Mouse (Mus musculus) midbrain, postnatal 0 days (tissue): ENCODE measurements around the gene Ttc12. TPM values are rescaled to one million over a fixed set of nuclear protein-coding genes. Genes with fewer than 3 reads are reported as not detected.
A peak's percentile ranks its signal among the peaks of the same experiment; 100 is the strongest.

Experiments
- ATAC-seq: fragments of 200-750 bp; cut with Nextera tagmentation; 2 replicates; pipeline ENCODE4 v1.8.0; 2017; ENCODE audit warnings: moderate number of reproducible peaks, mild to moderate bottlenecking, moderate TSS enrichment, moderate library complexity; ENCODE audit not compliant: low FRiP score
- DNase-seq: peaks from one replicate; pipeline ENCODE4 v3.0.0-alpha.2; 2015; ENCODE audit warnings: low spot score
- H3K27ac ChIP-seq: fragments of 300-500 bp; sonication (generic); 2 replicates; pipeline ENCODE4 v1.5.1; 2014; ENCODE audit warnings: low read depth, mild to moderate bottlenecking, low read length, mixed read lengths
- H3K27me3 ChIP-seq: fragments of 300-500 bp; sonication (generic); 2 replicates; pipeline ENCODE4 v1.6.1; 2014; ENCODE audit warnings: low read length, control low read depth, mixed read lengths; ENCODE audit not compliant: insufficient read depth
- H3K36me3 ChIP-seq: fragments of 300-500 bp; sonication (generic); 2 replicates; pipeline ENCODE4 v1.6.1; 2014; ENCODE audit warnings: low read length, control low read depth, mixed read lengths; ENCODE audit not compliant: insufficient read depth
- H3K4me1 ChIP-seq: fragments of 300-500 bp; sonication (generic); 2 replicates; pipeline ENCODE4 v1.6.1; 2014; ENCODE audit warnings: mild to moderate bottlenecking, control low read depth, antibody characterized with exemption, low read length, mixed read lengths; ENCODE audit not compliant: insufficient read depth
- H3K4me2 ChIP-seq: fragments of 300-500 bp; sonication (generic); 2 replicates; pipeline ENCODE4 v1.6.1; 2014; ENCODE audit warnings: low read depth, mild to moderate bottlenecking, low read length, mixed read lengths; ENCODE audit not compliant: poor library complexity, severe bottlenecking
- H3K4me3 ChIP-seq: fragments of 300-500 bp; sonication (generic); 2 replicates; pipeline ENCODE4 v1.5.1; 2014; ENCODE audit warnings: low read depth, mild to moderate bottlenecking, low read length, moderate library complexity
- H3K9ac ChIP-seq: fragments of 300-500 bp; sonication (generic); replicated peaks from 2 replicates; pipeline ENCODE4 v1.6.1; 2014; ENCODE audit warnings: mild to moderate bottlenecking, low read length, moderate library complexity, mixed read lengths; ENCODE audit not compliant: poor library complexity, severe bottlenecking
- H3K9me3 ChIP-seq: fragments of 300-500 bp; sonication (generic); 2 replicates; pipeline ENCODE4 v1.6.1; 2016; ENCODE audit warnings: low read length, control low read depth
- CTCF ChIP-seq: IDR thresholded peaks from 2 replicates; pipeline ENCODE4 v1.5.1; 2016; ENCODE audit warnings: antibody characterized with exemption, mild to moderate bottlenecking
- WGBS: fragments of 180-500 bp; shearing (Covaris S2); extraction: QIAGEN DNeasy Blood & Tissue Kit; methylation state at CpG from one replicate; pipeline ENCODE4 v1.1.7; 2014; 5-methylcytosine and 5-hydroxymethylcytosine counted together
- polyA plus RNA-seq: library from polyadenylated mRNA; unstranded; fragments of >200 nt; fragmentation: Nextera tagmentation; extraction: Ambion mirVana; gene quantifications from 2 replicates; pipeline ENCODE4 v1.2.1, GENCODE M21; 2015
- total RNA-seq: library from RNA; depleted of rRNA; stranded (reverse); fragments of >200 nt; gene quantifications from 2 replicates; pipeline ENCODE4 v1.2.3, GENCODE M21; 2014; rRNA removed

Ttc12 gene
- total RNA-seq: 1.8 and 2.0 TPM in 2 replicates
- polyA plus RNA-seq: 1.3 and 2.1 TPM in 2 replicates

- ATAC-seq (peak; percentile 73), DNase-seq (peak; percentile 71)
- no peaks in the 10 kb centered on the region; the same call in 1 of the 2 replicates for H3K27me3 ChIP-seq
- H3K4me1 ChIP-seq: peaks cover 4% of the 10 kb centered on the region; the same call in 1 of the 2 replicates
- WGBS: under 1% methylated on average over 18 of the region's 18 CpGs
- peak within 1 kb of the TSS; percentile 70 for H3K4me2 ChIP-seq
- peak within 1 kb of the TSS; percentile 41 for H3K4me3 ChIP-seq
- TF ChIP-seq CTCF: no peak
- no peaks in the 10 kb centered on the region for H3K9me3 ChIP-seq
- no peak within 1 kb of the TSS for H3K27ac ChIP-seq
- H3K9ac ChIP-seq: no peak within 1 kb of the TSS; the same call in 1 of the 2 replicates
- no peaks in the 10 kb centered on the region for H3K36me3 ChIP-seq
Observed at GRCm38 (mm10) chr9:49485892-49486311, at the start of gene Ttc12. TSS of gene Ttc12 (minus strand) at chr9:49486225.

GRCm38 (mm10) chr9:49534958-49535357 lies 48.9 kb upstream of the Ttc12 start:
- Histone ChIP-seq H3K27ac (no peak overlapping the region), H3K4me1 (no peaks in the 10 kb centered on the region), H3K9me3 (no peaks in the 10 kb centered on the region), H3K4me3 (no peak overlapping the region), H3K27me3 (no peaks in the 10 kb centered on the region), H3K4me2 (no peak overlapping the region), H3K36me3 (peaks cover 16% of the 10 kb centered on the region; the same call in 1 of the 2 replicates), H3K9ac (no peak overlapping the region)
- 45% methylated on average over 4 of the region's 4 CpGs for WGBS
- DNase-seq: peak; percentile 40
- no peak for ATAC-seq
- TF ChIP-seq CTCF: no peak

DNA sequence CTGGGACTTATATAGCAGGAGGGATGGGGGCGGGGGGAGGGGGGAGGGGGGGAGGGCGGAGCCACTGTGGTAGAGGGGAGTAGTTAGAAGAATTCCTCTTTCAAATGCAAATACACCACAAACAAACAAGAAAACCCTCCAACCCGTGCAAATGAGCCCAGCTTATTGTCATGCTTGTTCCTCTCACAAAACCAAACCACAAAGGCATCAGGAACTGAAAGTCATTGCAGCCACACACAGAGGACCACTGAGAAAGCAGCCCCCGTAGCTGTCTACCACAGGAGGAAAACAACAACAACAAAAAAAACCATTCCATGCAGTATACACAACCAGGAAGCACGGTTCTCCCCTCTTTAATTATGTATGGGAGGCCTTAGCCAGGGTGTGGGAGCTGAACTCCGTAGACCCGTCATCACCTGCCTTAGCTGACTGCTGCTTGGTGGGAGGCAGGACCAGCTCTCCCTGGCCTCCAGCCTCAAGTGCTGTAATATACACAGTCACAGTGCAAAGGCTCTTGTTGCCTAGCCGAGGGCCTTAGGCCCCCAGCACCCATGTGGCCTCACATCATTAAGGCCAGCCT lies 48.0 kb upstream of the Ttc12 start:
- 17% methylated on average over 7 of the region's 8 CpGs for WGBS
- peaks cover 16% of the 10 kb centered on the region; the same call in 1 of the 2 replicates for H3K36me3 ChIP-seq
- H3K27ac ChIP-seq: peak overlapping the region; percentile 34
- ATAC-seq (no peak), DNase-seq (peak; percentile 17)
- no peaks in the 10 kb centered on the region for H3K27me3 ChIP-seq
- no peak overlapping the region for H3K9ac ChIP-seq
- H3K4me2 ChIP-seq: no peak overlapping the region
- TF ChIP-seq CTCF: no peak
- no peaks in the 10 kb centered on the region for H3K4me1 ChIP-seq
- no peak overlapping the region for H3K4me3 ChIP-seq
- no peaks in the 10 kb centered on the region for H3K9me3 ChIP-seq

DNA sequence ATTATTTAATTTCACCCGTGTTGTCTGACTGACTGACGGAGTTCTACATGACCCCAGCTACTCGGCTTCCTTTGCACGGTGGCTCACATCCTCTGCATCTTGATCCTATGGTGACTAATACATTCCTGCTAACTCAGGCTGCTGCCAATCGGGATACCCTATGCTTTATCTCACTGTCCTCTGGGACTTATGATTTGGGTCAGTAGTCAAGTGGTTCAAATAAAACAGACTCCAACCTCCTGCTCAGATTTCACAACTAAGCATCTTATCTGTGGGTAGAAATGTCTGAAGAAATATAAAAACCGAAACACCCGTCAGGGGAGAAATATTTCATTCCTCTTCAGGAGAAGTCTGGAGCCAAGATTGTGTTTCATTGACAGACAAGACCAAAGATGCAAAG lies 47.4 kb upstream of the Ttc12 start:
- Histone ChIP-seq H3K9ac (no peak overlapping the region), H3K4me1 (no peaks in the 10 kb centered on the region), H3K9me3 (no peaks in the 10 kb centered on the region), H3K4me2 (no peak overlapping the region), H3K27me3 (no peaks in the 10 kb centered on the region), H3K36me3 (peaks cover 19% of the 10 kb centered on the region; the same call in 1 of the 2 replicates), H3K27ac (no peak overlapping the region), H3K4me3 (no peak overlapping the region)
- no peak for TF ChIP-seq CTCF
- no peak for ATAC-seq
- 65% methylated on average over 7 of the region's 7 CpGs for WGBS
- DNase-seq: no peak

- no peak for ATAC-seq
Observed at GRCm38 (mm10) chr9:49531833-49532232, 45.8 kb upstream of the Ttc12 start.

DNA sequence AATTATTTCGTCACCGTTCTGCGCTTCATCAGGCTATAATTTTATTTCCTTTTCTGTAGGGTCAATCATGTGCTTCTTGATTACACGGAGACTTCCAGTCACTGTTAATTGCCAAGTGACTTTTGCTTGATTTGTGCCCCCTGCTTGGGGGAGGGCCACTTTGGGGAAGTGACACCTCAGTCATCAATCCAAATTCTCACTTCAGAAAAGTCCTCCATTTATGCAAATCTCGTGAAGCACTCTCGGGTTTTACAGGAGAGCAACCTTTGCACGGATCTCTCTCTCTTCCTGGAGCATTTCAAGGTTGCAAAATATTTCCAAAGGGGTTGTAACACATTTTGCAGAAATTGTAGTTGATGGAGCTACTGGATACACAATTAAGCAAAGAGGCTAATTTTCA lies 45.2 kb upstream of the Ttc12 start:
- ATAC-seq (no peak), DNase-seq (no peak)
- no peak for TF ChIP-seq CTCF
- no peak overlapping the region for H3K4me3 ChIP-seq
- H3K9me3 ChIP-seq: no peaks in the 10 kb centered on the region
- H3K4me2 ChIP-seq: no peak overlapping the region
- H3K36me3 ChIP-seq: peaks cover 18% of the 10 kb centered on the region; the same call in 1 of the 2 replicates
- H3K4me1 ChIP-seq: no peaks in the 10 kb centered on the region
- H3K27ac ChIP-seq: no peak overlapping the region
- no peak overlapping the region for H3K9ac ChIP-seq
- H3K27me3 ChIP-seq: no peaks in the 10 kb centered on the region
- 65% methylated on average over 7 of the region's 7 CpGs for WGBS

More at GRCm38 (mm10) chr9:49531833-49532232, 45.8 kb upstream of the Ttc12 start:
- Histone ChIP-seq H3K27ac (no peak overlapping the region), H3K9me3 (no peaks in the 10 kb centered on the region), H3K4me2 (no peak overlapping the region), H3K4me1 (no peaks in the 10 kb centered on the region), H3K36me3 (peaks cover 21% of the 10 kb centered on the region; the same call in 1 of the 2 replicates), H3K9ac (no peak overlapping the region), H3K4me3 (no peak overlapping the region), H3K27me3 (no peaks in the 10 kb centered on the region)
- no peak for DNase-seq
- WGBS: 86% methylated on average over 6 of the region's 6 CpGs
- TF ChIP-seq CTCF: no peak
